Mouse (Mus musculus) urinary bladder, postnatal 25 days (tissue): ENCODE measurements around the gene Snrpb.

Experiments used
- DNase-seq: peaks from one replicate; pipeline ENCODE4 v3.0.0; 2022; ENCODE audit warnings: low spot score

Snrpb gene

DNA sequence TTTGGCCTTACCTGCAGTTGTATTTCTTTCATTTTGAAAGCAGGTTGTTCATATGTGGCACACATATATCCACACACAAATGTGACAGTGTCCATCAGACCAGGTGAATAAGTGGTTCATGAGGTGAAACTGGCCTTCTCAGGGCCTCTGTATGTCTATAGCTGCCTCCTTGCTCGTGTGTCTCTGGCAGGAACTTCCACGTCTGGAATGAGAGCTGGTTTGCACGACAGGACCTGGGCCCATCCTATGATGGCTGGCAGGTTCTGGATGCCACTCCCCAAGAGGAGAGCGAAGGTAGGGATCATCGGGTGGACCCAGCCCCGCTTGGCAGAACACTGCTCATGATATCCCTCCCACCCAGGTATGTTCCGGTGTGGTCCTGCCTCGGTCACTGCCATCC is 36.2 kb downstream of the Snrpb start:
- DNase-seq = no peak

DNA sequence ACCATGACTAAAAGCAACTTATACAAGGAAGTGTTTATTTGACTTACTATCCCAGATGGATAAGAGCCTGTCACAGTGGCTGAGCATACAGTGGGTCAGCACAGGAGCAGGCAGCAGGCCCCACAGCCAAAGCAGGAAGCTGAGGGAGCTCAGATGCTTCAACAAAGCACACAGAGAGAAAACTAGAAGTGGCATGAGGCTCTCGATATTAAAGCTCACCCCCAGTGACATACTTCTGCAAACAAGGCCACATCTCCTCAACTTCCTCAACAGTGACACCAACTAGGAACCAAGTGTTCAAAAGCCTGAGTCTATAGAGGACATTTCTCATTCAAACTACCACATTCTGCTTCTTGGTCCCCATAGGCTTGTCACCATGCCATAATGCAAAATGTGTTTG is 49.5 kb downstream of the Snrpb start:
- DNase-seq = no peak

DNA sequence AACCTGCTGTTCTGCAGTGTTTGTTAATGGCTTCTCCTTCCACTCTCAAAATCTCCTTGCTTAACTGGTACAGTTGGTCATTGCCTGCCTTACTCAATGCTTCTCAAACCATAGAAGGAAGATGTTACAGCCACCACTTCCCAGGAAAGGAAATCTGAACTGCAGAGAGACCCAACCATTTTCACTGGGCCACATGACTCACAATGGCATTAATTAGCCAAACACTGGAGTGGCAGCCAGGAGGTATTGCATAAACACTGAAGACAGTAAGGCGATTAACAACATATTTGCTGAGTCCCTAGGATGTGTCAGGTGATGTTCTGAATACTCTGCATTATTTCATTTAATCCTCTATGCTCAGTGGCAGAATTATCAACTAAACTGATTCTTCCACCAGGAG is 53.1 kb downstream of the Snrpb start:
- no peak for DNase-seq

DNA sequence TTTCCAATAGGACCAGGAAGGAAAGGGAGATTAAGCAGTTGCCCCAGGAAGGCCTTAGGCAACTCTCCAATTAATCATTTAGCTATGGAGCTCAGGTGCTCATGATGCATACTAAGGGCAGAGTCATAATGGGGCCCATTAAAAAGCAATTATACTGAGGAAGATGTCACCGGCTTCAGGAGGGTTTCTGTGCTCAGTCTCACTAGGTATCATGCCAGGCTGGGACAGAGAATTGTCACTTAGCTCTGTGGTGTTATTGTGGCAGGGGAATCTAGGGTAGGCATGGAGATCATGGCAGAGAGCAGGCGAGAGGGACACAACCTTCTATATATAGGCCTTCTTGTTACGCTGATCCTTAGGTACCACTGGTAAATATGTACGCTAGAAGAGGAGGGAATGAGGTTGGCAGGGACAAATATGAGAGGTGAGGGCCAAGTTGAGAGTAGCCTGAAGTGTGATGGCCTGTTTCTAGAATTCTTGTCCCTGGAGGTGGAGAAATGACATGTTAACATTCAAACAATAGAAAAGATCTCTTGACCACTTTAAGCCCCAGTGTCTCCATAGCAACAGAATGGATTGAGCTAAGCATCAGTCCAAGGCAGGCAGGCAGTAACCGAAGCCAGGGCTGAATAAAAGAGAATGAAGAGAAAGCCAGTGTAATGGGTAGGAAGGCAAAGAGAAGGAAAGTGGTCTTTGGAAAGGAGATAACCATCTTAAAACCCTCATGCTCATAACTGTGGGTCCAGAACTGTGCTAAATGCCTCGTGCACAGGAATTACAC is 53.7 kb downstream of the Snrpb start:
- no peak for DNase-seq
